Comparison of ENCODE assay signal across 1 mouse cellular context in the genomic region with DNA sequence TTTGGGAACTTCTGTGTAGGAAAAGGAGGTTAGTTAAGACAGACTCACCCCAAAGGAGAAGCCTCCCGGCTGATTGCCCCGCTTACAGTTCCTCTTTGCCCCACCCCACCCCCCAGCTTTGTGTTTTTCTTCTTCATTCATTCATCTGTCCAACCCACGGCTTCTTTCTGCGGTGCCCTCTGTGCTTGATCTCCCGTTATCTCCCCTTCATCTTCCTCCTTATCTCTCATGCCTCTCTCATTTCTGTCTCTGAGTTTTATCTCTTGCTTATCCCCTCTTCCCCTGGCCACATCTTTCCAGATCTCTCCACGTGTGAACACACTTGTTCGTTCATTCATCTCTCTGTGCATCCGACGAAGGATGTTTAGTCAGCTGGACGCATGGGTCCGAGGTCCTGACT.
A peak's percentile ranks its signal among the peaks of the same experiment; 100 is the strongest.
TF ChIP-seq lines count a peak whose summit lies in the region.

No protein-coding gene starts in this region.

TF ChIP-seq in CH12.LX, 34 proteins besides CTCF, POLR2A, EP300 and RAD21:
- TF ChIP-seq MXI1 (IDR thresholded peaks at IDR 0.05; ENCODE audit: low read depth, low read length) (peak; percentile 69), ZNF384 (IDR thresholded peaks at IDR 0.05; ENCODE audit: low read depth, low read length) (no peak), NELFE (IDR thresholded peaks at IDR 0.05; ENCODE audit: low read depth, low read length) (no peak), MEF2A (IDR thresholded peaks at IDR 0.05; ENCODE audit: borderline replicate concordance, low read depth, low read length) (peak; percentile 19; the same call in 1 of the 2 replicates), MAX (IDR thresholded peaks at IDR 0.05; ENCODE audit: low read length) (peak; percentile 47; the same call in 1 of the 2 replicates), CHD1 (IDR thresholded peaks at IDR 0.05; ENCODE audit: low read depth, low read length) (0 out of 2 replicates have a peak, but pooled peaks have one; percentile 25)
